Mouse (Mus musculus) kidney, postnatal 0 days (tissue): ENCODE measurements around the gene Ptprg. TPM values are rescaled to one million over a fixed set of nuclear protein-coding genes. Genes with fewer than 3 reads are reported as not detected.

ENCODE experiments used
- ATAC-seq: fragments of 200-750 bp; cut with Nextera tagmentation; replicated peaks from 2 replicates; pipeline ENCODE4 v1.8.0; 2017; ENCODE audit warnings: low read depth, moderate number of reproducible peaks, moderate TSS enrichment, moderate library complexity; ENCODE audit not compliant: low FRiP score
- DNase-seq: peaks from one replicate; pipeline ENCODE4 v3.0.0-alpha.2; 2016; ENCODE audit warnings: low spot score
- H3K27ac ChIP-seq: fragments of 300-500 bp; sonication (generic); 2 replicates; pipeline ENCODE4 v1.5.1; 2014; ENCODE audit warnings: mild to moderate bottlenecking
- H3K27me3 ChIP-seq: fragments of 300-500 bp; sonication (generic); 2 replicates; pipeline ENCODE4 v1.6.1; 2014; ENCODE audit warnings: low read length, mixed read lengths; ENCODE audit not compliant: insufficient read depth
- H3K36me3 ChIP-seq: fragments of 300-500 bp; sonication (generic); 2 replicates; pipeline ENCODE4 v1.6.1; 2014; ENCODE audit warnings: low read length, mixed read lengths; ENCODE audit not compliant: insufficient read depth
- H3K4me1 ChIP-seq: fragments of 300-500 bp; sonication (generic); replicated peaks from 2 replicates; pipeline ENCODE4 v1.6.1; 2014; ENCODE audit warnings: antibody characterized with exemption, low read length, mixed read lengths; ENCODE audit not compliant: insufficient read depth
- H3K4me2 ChIP-seq: fragments of 300-500 bp; sonication (generic); 2 replicates; pipeline ENCODE4 v1.6.1; 2014; ENCODE audit warnings: mild to moderate bottlenecking, low read length, moderate library complexity, mixed read lengths
- H3K4me3 ChIP-seq: fragments of 300-500 bp; sonication (generic); replicated peaks from 2 replicates; pipeline ENCODE4 v1.5.1; 2014; ENCODE audit warnings: low read depth, low read length
- H3K9ac ChIP-seq: fragments of 300-500 bp; sonication (generic); 2 replicates; pipeline ENCODE4 v1.6.1; 2014; ENCODE audit warnings: low read depth, low read length
- H3K9me3 ChIP-seq: fragments of 300-500 bp; sonication (generic); replicated peaks from 2 replicates; pipeline ENCODE4 v1.6.1; 2016; ENCODE audit warnings: low read length, inconsistent platforms, mixed read lengths
- CTCF ChIP-seq: IDR thresholded peaks from 2 replicates; pipeline ENCODE4 v1.5.1; 2016; ENCODE audit warnings: antibody characterized with exemption, low read depth, mild to moderate bottlenecking, moderate library complexity
- WGBS: fragments of 180-500 bp; shearing (Covaris S2); extraction: QIAGEN DNeasy Blood & Tissue Kit; methylation state at CpG from one replicate; pipeline ENCODE4 v1.1.7; 2014; 5-methylcytosine and 5-hydroxymethylcytosine counted together
- polyA plus RNA-seq: library from polyadenylated mRNA; unstranded; fragments of >200 nt; fragmentation: Nextera tagmentation; extraction: Ambion mirVana; gene quantifications from 2 replicates; pipeline ENCODE4 v1.2.1, GENCODE M21; 2015

Gene Ptprg
- polyA plus RNA-seq, 1 experiment from 2014 or later = 23.5 TPM

DNA sequence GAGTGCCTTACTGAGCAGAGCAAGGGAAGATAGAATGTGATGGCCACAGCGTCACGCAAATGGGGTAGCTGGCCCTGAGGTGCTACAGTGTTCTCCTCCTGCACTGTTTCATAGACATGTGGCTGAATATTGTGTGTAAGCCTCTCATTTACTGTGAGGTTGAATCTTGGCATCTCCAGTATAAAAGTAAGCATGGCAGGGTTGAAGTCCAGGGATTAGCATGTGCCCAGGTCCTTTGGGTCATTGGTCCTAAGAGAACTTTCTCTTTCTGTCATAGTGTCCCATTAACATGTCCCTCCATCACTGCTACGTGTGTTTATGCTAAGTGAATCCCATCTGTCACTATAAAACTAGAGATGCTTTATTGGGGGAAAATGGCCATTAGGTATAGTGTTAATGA, 138.2 kb downstream of the Ptprg start:
- ATAC-seq = no peak
- no peak overlapping the region for H3K4me3 ChIP-seq
- no peaks in the 10 kb centered on the region for H3K36me3 ChIP-seq
- no peak for DNase-seq
- H3K9ac ChIP-seq = no peak overlapping the region
- 88% methylated on average over 3 of the region's 3 CpGs for WGBS
- H3K4me2 ChIP-seq = no peak overlapping the region
- no peak overlapping the region for H3K27ac ChIP-seq
- 0 out of 2 replicates have a peak, but pooled peaks cover 4% of the 10 kb centered on the region for H3K4me1 ChIP-seq
- TF ChIP-seq CTCF = no peak
- no peaks in the 10 kb centered on the region for H3K27me3 ChIP-seq
- no peaks in the 10 kb centered on the region for H3K9me3 ChIP-seq

DNA sequence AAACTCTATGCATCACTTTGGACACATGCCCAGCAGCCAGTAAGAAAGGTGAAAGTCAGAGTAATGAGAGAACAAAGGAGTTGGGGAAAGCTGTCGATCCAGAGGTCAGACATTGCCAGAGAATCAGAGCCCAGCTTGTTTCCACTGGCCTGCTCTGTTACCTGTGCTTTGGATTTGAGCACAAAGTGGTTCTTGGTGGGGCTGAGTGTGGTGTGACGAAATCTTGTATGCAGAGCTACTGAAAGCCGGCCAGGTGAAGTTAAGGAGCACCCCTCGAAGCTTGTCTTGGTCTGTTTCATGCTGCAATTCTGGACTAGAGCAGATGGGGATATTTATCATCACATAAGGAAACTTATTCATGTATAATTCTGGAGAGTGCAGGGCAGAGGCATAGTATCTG, 145.5 kb downstream of the Ptprg start:
- DNase-seq (no peak), ATAC-seq (no peak)
- 69% methylated on average over 4 of the region's 4 CpGs for WGBS
- no peaks in the 10 kb centered on the region for H3K27me3 ChIP-seq
- H3K4me2 ChIP-seq = no peak overlapping the region
- no peaks in the 10 kb centered on the region for H3K9me3 ChIP-seq
- no peak overlapping the region for H3K27ac ChIP-seq
- no peak overlapping the region for H3K9ac ChIP-seq
- H3K36me3 ChIP-seq = no peaks in the 10 kb centered on the region
- H3K4me1 ChIP-seq = peaks cover 9% of the 10 kb centered on the region; the same call in 1 of the 2 replicates
- no peak for TF ChIP-seq CTCF
- no peak overlapping the region for H3K4me3 ChIP-seq

DNA sequence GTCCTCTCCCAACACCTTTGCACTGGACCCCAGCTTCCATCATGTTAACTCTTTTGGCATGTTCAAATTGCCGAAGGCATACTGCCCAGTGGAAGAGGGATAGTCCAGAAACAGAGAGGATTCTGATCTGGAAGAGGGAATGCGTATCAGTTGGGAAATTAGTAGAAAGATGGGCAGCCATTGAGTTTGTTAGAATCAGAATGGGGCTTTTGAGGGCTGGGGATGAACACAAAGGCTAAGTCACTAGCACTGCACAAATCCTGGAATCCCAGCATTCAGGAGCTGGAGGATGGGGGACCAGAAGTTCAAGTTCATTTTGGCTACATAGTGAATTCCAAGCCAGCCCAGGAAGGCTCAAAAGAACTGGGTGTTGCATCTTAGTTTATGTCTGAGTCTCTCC, 146.3 kb downstream of the Ptprg start:
- Histone ChIP-seq H3K4me3 (no peak overlapping the region), H3K4me2 (no peak overlapping the region), H3K27me3 (no peaks in the 10 kb centered on the region), H3K9ac (no peak overlapping the region), H3K27ac (no peak overlapping the region), H3K36me3 (no peaks in the 10 kb centered on the region), H3K4me1 (peaks cover 9% of the 10 kb centered on the region; the same call in 1 of the 2 replicates), H3K9me3 (no peaks in the 10 kb centered on the region)
- DNase-seq = no peak
- WGBS = 89% methylated on average over 2 of the region's 2 CpGs
- no peak for ATAC-seq
- no peak for TF ChIP-seq CTCF

DNA sequence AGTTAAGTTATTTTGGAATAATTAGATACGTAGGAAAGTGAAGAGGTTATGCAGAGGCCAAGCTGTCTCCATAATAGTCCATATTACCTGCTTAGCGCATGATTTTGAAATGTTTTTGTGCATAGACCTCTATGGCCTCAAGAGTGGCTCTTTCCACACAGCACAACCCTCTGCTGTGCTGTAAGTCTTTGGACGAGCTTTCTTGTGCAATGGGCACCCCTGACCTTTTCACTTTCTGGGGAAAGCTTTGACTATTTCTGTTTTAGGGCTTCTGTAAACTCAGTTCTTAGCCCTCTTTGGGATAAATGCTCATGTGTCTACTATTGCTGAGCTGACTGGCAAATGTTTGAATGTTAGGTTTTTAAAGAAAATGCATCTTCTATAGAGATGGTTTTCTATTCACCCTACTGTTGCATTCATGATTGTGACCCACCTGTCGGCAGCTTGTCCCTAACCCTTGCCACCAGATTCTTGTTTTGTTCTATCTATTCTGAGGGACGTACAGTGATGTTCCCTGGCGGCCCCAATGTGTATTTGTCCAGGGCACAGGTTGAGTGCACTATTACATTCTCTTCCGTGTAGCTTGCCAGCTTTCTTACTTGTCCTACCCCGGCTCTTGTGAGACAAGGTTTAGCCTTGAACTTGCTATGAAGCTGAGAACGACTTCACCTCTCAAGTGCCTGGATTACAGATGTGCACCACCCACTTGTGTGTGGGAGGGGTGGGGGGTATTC, 148.4 kb downstream of the Ptprg start:
- Histone ChIP-seq H3K4me3 (no peak overlapping the region), H3K9me3 (no peaks in the 10 kb centered on the region), H3K27me3 (no peaks in the 10 kb centered on the region), H3K27ac (no peak overlapping the region), H3K36me3 (no peaks in the 10 kb centered on the region), H3K4me2 (no peak overlapping the region), H3K9ac (no peak overlapping the region), H3K4me1 (peaks cover 6% of the 10 kb centered on the region; the same call in 1 of the 2 replicates)
- no peak for TF ChIP-seq CTCF
- WGBS = 81% methylated on average over 9 of the region's 9 CpGs
- DNase-seq = no peak
- ATAC-seq = no peak

DNA sequence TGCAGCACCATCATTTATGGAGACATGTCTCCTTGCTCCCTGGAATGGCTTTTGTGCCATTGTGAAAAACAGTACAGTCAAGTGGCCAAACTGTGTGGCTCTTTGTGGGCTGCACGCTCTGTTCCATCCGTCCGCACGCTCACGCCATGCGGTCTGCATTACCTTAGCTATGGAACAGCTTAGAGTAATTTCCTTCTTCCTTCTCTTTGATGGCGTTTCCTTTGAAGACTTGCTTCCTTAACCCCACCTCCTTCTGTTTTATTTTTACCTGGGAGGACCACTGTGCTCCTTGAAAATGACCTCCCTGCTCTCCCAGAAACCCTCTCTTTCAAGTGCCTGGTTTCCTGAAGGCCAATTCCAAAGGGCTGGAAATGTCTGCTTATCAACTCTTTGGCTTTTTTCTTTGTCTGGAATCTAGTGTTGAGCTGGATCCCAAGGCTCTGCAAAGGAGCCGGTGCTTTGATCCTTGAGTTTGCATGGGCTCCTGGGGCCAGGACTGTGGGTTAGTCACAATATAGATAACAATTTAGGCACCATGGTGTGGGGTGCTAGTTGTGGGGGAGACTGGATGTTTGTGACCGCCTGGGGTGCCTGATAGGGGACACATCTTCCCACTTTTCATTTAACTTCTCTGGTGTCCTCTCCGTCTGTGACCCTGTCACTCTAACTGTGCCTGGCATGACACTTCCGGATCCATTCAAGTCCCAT, 149.6 kb downstream of the Ptprg start:
- Histone ChIP-seq H3K4me3 (no peak overlapping the region), H3K27ac (no peak overlapping the region), H3K9me3 (no peaks in the 10 kb centered on the region), H3K4me1 (peaks cover 6% of the 10 kb centered on the region; the same call in 1 of the 2 replicates), H3K27me3 (no peaks in the 10 kb centered on the region), H3K9ac (no peak overlapping the region), H3K36me3 (no peaks in the 10 kb centered on the region), H3K4me2 (no peak overlapping the region)
- no peak for ATAC-seq
- no peak for TF ChIP-seq CTCF
- WGBS = 58% methylated on average over 11 of the region's 11 CpGs
- DNase-seq = no peak

DNA sequence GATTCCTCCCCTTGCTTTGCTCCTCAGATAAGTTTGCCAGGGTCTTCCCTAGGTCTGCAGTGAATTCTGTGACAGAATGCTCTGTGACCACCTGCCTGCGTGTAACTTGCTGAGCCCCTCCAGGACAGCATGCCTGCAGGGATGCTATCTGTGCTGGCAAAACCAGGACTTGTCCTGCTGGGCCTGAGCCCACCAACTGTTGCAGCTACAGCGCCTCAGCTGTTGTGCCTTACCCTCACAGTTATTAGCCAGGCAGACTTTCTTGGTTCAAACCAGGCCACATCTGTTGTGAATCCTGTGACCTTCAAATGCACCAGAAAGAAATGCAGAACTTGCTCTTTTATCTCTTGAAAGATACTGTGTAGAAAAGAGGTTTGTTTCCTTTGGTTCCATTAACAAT, 151.5 kb downstream of the Ptprg start:
- H3K4me1 ChIP-seq = peaks cover 6% of the 10 kb centered on the region; the same call in 1 of the 2 replicates
- no peaks in the 10 kb centered on the region for H3K36me3 ChIP-seq
- WGBS = 76% methylated on average over 2 of the region's 2 CpGs
- H3K4me3 ChIP-seq = no peak overlapping the region
- H3K4me2 ChIP-seq = no peak overlapping the region
- TF ChIP-seq CTCF = no peak
- no peaks in the 10 kb centered on the region for H3K9me3 ChIP-seq
- ATAC-seq (no peak), DNase-seq (no peak)
- no peak overlapping the region for H3K9ac ChIP-seq
- H3K27me3 ChIP-seq = no peaks in the 10 kb centered on the region
- H3K27ac ChIP-seq = no peak overlapping the region
